Mouse (Mus musculus) embryonic facial prominence, embryonic 15.5 days (tissue): ENCODE results near the gene Ddit4. TPM values are rescaled to one million over a fixed set of nuclear protein-coding genes. Genes with fewer than 3 reads are reported as not detected.

ENCODE experiments used
- ATAC-seq: fragments of 200-750 bp; cut with Nextera tagmentation; 2 replicates; pipeline ENCODE4 v1.8.0; 2017; ENCODE audit warnings: low read depth, moderate TSS enrichment; ENCODE audit not compliant: insufficient number of reproducible peaks, low FRiP score, low TSS enrichment
- H3K27ac ChIP-seq: fragments of 300-500 bp; sonication (generic); replicated peaks from 2 replicates; pipeline ENCODE4 v1.5.1; 2015; ENCODE audit warnings: mild to moderate bottlenecking, inconsistent platforms
- H3K27me3 ChIP-seq: fragments of 300-500 bp; sonication (generic); 2 replicates; pipeline ENCODE4 v1.6.1; 2015; ENCODE audit warnings: inconsistent platforms
- H3K36me3 ChIP-seq: fragments of 300-500 bp; sonication (generic); 2 replicates; pipeline ENCODE4 v1.6.1; 2015; ENCODE audit warnings: mild to moderate bottlenecking, inconsistent platforms
- H3K4me1 ChIP-seq: fragments of 300-500 bp; sonication (generic); 2 replicates; pipeline ENCODE4 v1.6.1; 2015; ENCODE audit warnings: inconsistent platforms
- H3K4me2 ChIP-seq: fragments of 300-500 bp; sonication (generic); replicated peaks from 2 replicates; pipeline ENCODE4 v1.6.1; 2015; ENCODE audit warnings: mild to moderate bottlenecking, inconsistent platforms
- H3K4me3 ChIP-seq: fragments of 300-500 bp; sonication (generic); replicated peaks from 2 replicates; pipeline ENCODE4 v1.5.1; 2015; ENCODE audit warnings: mild to moderate bottlenecking, inconsistent platforms
- H3K9ac ChIP-seq: fragments of 300-500 bp; sonication (generic); 2 replicates; pipeline ENCODE4 v1.6.1; 2015; ENCODE audit warnings: inconsistent platforms
- H3K9me3 ChIP-seq: fragments of 300-500 bp; sonication (generic); replicated peaks from 2 replicates; pipeline ENCODE4 v1.6.1; 2016; ENCODE audit warnings: inconsistent platforms
- WGBS: fragments of 180-500 bp; shearing (Covaris S2); methylation state at CpG from one replicate; pipeline ENCODE4 v1.1.7; 2015; 5-methylcytosine and 5-hydroxymethylcytosine counted together
- polyA plus RNA-seq: library from polyadenylated mRNA; unstranded; fragments of >200 nt; fragmentation: Nextera tagmentation; extraction: Ambion mirVana; gene quantifications from 2 replicates; pipeline ENCODE4 v1.2.1, GENCODE M21; 2015

The Ddit4 gene
- polyA plus RNA-seq, 1 experiment from 2014 or later, result 89.1 TPM

DNA sequence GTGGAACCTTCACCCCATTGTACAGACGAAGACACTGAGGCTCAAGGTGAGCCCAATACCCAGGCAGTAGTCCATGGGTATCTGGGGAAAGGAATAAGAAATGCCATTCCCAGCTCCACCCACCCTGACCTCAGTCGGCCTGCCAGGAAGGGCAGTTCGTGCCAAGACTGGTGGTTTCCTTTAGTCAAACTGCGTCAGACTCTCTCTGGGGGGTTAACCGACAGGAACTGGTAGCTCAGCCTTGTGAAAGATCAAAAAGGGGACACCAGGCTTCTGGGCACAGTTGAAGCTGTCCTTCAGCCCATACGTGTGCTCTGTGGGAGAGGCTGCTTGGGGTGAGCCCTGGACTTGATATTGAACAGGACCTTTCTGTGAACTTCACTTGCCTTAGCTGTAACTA, 19.1 kb downstream of the Ddit4 start:
- 64% methylated on average over 6 of the region's 6 CpGs for WGBS
- H3K27ac ChIP-seq, result no peak overlapping the region
- H3K4me3 ChIP-seq, result no peak overlapping the region
- ATAC-seq, result peak; percentile 26; the same call in 1 of the 2 replicates
- peaks cover 10% of the 10 kb centered on the region for H3K4me1 ChIP-seq
- H3K4me2 ChIP-seq, result no peak overlapping the region
- no peaks in the 10 kb centered on the region for H3K27me3 ChIP-seq
- no peaks in the 10 kb centered on the region for H3K36me3 ChIP-seq
- H3K9me3 ChIP-seq, result no peaks in the 10 kb centered on the region
- no peak overlapping the region for H3K9ac ChIP-seq

- Histone ChIP-seq H3K36me3 (no peaks in the 10 kb centered on the region), H3K27me3 (no peaks in the 10 kb centered on the region), H3K27ac (no peak overlapping the region), H3K9me3 (no peaks in the 10 kb centered on the region), H3K9ac (no peak overlapping the region), H3K4me2 (no peak overlapping the region), H3K4me3 (no peak overlapping the region), H3K4me1 (peaks cover 10% of the 10 kb centered on the region)
- 28% methylated on average over 10 of the region's 10 CpGs for WGBS
- peak; percentile 60; the same call in 1 of the 2 replicates for ATAC-seq
Measured at GRCm38 (mm10) chr10:59930996-59931395, 20.6 kb downstream of the Ddit4 start.

DNA sequence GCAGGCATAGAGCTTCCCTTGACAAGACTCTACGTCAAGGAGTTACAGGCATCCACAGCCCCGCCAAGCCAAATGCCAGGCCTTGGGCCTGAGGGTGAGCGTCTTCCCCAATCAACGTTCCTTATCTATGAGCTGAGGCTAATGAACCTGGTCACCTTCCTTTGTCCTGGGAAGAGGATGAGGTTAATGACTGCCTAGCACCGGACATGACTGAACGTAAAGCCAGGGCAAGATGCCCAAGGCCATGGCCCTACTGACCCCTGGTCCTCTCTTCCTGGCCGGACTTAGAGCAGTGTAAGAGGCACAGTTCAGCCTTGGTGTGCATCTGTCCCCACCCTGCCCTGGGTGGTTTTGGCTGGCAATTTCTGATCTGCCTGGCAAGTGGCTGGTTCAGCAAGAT, 22.4 kb downstream of the Ddit4 start:
- 70% methylated on average over 7 of the region's 7 CpGs for WGBS
- Histone ChIP-seq H3K27ac (no peak overlapping the region), H3K9me3 (no peaks in the 10 kb centered on the region), H3K4me1 (peaks cover 10% of the 10 kb centered on the region), H3K9ac (no peak overlapping the region), H3K27me3 (no peaks in the 10 kb centered on the region), H3K36me3 (no peaks in the 10 kb centered on the region), H3K4me3 (no peak overlapping the region), H3K4me2 (no peak overlapping the region)
- no peak; the same call in 1 of the 2 replicates for ATAC-seq

GRCm38 (mm10) chr10:59924305-59924704, 27.3 kb downstream of the Ddit4 start:
- H3K9ac ChIP-seq, result no peak overlapping the region
- H3K4me3 ChIP-seq, result no peak overlapping the region
- no peak overlapping the region for H3K4me2 ChIP-seq
- ATAC-seq, result no peak
- H3K36me3 ChIP-seq, result no peaks in the 10 kb centered on the region
- WGBS, result 42% methylated on average over 3 of the region's 3 CpGs
- peaks cover 31% of the 10 kb centered on the region for H3K4me1 ChIP-seq
- no peaks in the 10 kb centered on the region for H3K27me3 ChIP-seq
- no peak overlapping the region for H3K27ac ChIP-seq
- H3K9me3 ChIP-seq, result no peaks in the 10 kb centered on the region

DNA sequence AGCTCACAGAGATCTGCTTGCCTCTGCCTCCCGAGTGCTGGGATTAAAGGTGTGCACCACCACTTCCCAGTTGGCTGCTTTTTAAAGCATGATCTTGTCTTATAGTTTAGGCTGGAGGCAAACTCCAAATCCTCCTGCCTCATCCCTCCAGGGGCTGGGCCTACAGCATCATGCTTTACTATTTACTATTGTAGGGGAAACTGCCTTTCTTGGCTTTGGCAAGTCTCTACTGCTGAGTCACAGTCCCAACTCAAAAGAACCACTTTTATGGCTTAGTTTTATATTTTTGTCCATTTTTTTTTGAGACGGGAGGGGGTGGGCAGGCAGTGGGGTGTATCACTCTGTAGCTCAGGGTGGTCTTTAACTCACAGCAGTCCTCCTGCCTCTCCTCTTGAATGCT, 28.1 kb downstream of the Ddit4 start:
- Histone ChIP-seq H3K27ac (no peak overlapping the region), H3K36me3 (no peaks in the 10 kb centered on the region), H3K4me1 (peaks cover 33% of the 10 kb centered on the region), H3K9ac (no peak overlapping the region), H3K9me3 (no peaks in the 10 kb centered on the region), H3K4me2 (no peak overlapping the region), H3K4me3 (no peak overlapping the region), H3K27me3 (no peaks in the 10 kb centered on the region)
- 78% methylated on average over 2 of the region's 2 CpGs for WGBS
- ATAC-seq, result no peak

- WGBS, result 3% methylated on average over 33 of the region's 33 CpGs
- H3K27ac ChIP-seq, result peak overlapping the region; percentile 92
- H3K4me2 ChIP-seq, result peak overlapping the region; percentile 84
- peak overlapping the region; percentile 41 for H3K4me3 ChIP-seq
- H3K9ac ChIP-seq, result peak overlapping the region; percentile 31; the same call in 1 of the 2 replicates
- H3K27me3 ChIP-seq, result no peaks in the 10 kb centered on the region
- H3K9me3 ChIP-seq, result no peaks in the 10 kb centered on the region
- H3K4me1 ChIP-seq, result peaks cover 46% of the 10 kb centered on the region
- H3K36me3 ChIP-seq, result no peaks in the 10 kb centered on the region
- peak; percentile 70 for ATAC-seq
Measured at GRCm38 (mm10) chr10:59920810-59921681, 30.6 kb downstream of the Ddit4 start.

DNA sequence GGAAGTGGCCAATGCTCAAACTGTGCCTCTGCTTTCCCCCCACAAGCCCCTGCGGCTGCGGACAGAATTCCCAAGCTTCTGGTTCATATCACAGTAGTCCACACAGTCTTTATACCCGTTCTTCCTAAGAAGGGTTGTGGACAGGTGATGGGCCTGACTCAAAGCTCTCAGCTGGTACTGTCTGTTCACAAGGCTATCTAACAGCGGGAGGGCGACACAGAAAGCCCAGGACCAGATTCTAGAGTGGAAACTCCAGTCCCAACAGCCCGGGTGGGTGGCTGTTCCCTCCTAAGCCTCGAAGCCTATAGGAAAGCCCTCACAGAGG, 31.2 kb downstream of the Ddit4 start:
- Histone ChIP-seq H3K36me3 (no peaks in the 10 kb centered on the region), H3K9me3 (no peaks in the 10 kb centered on the region), H3K4me2 (peak overlapping the region; percentile 84), H3K4me1 (peaks cover 52% of the 10 kb centered on the region), H3K4me3 (peak overlapping the region; percentile 41), H3K27me3 (no peaks in the 10 kb centered on the region), H3K27ac (peak overlapping the region; percentile 92), H3K9ac (0 out of 2 replicates have a peak overlapping the region, but pooled peaks have one; percentile 31)
- 11% methylated on average over 7 of the region's 7 CpGs for WGBS
- ATAC-seq, result peak; percentile 15; the same call in 1 of the 2 replicates

DNA sequence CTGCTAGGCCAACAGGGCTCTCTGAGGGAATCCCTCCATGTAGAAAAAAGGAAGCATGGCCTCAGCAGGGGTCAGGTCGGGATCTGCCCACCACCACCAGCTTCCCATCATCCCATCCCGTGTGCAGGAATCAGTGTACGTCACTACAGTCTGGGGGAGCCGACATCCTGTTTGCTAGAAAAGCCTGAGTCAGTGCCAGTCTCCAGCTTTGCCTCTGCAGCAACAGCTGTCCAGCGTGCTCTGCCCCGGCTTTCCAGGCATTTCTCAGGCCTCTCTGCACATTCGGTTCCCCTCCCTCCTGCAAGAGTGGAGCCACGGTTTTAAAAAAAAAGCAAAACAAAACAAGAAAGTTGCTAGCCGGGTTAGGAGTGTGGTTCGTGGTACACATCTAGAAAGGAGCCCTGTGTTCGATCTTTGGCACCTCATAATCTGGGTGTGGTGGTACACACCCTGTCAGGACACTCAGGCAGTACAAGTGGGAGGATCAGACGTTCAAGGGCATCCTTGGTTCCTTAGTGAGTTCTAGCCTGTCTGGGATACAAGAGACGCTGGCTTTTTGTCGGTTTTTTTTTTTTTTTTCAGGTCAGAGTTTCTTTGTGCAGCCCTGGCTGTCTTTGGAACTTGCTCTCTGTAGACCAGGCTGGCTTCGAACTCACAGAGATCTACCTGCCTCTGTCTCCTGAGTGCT, 32.0 kb downstream of the Ddit4 start:
- Histone ChIP-seq H3K4me3 (no peak overlapping the region), H3K27me3 (no peaks in the 10 kb centered on the region), H3K4me2 (no peak overlapping the region), H3K9me3 (no peaks in the 10 kb centered on the region), H3K4me1 (peaks cover 54% of the 10 kb centered on the region), H3K9ac (no peak overlapping the region), H3K27ac (peak overlapping the region; percentile 92), H3K36me3 (no peaks in the 10 kb centered on the region)
- WGBS, result 30% methylated on average over 15 of the region's 15 CpGs
- no peak for ATAC-seq

DNA sequence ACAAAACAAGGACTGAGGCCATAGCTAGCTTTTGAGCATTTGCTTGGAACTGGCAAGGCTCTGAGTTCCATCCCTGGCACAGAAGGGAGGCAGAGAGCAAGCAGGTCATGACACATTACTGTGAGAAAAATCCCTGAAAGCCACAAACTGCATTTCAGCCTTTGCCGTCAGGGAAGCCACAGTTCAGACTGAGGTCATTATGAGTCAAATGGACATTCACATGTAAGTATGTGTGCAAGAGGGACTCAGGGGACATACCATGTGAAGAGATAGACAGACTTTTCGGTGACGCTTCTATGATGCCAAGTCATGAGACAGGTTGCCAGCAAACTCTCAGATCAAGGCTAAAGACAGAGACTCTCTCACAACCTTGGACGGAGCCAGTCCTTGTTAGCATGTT, 33.5 kb downstream of the Ddit4 start:
- H3K4me2 ChIP-seq, result no peak overlapping the region
- peaks cover 49% of the 10 kb centered on the region for H3K4me1 ChIP-seq
- H3K9ac ChIP-seq, result no peak overlapping the region
- H3K4me3 ChIP-seq, result no peak overlapping the region
- H3K27me3 ChIP-seq, result no peaks in the 10 kb centered on the region
- WGBS, result 86% methylated on average over 4 of the region's 4 CpGs
- no peaks in the 10 kb centered on the region for H3K36me3 ChIP-seq
- no peaks in the 10 kb centered on the region for H3K9me3 ChIP-seq
- H3K27ac ChIP-seq, result no peak overlapping the region
- no peak for ATAC-seq

GRCm38 (mm10) chr10:59916649-59917048, 35.0 kb downstream of the Ddit4 start:
- peak overlapping the region; percentile 88 for H3K27ac ChIP-seq
- H3K4me1 ChIP-seq, result peaks cover 52% of the 10 kb centered on the region
- peak; percentile 81 for ATAC-seq
- WGBS, result 2% methylated on average over 10 of the region's 10 CpGs
- H3K4me2 ChIP-seq, result peak overlapping the region; percentile 63
- H3K27me3 ChIP-seq, result no peaks in the 10 kb centered on the region
- peak overlapping the region; percentile 34 for H3K4me3 ChIP-seq
- H3K36me3 ChIP-seq, result no peaks in the 10 kb centered on the region
- H3K9ac ChIP-seq, result peak overlapping the region; percentile 12; the same call in 1 of the 2 replicates
- H3K9me3 ChIP-seq, result no peaks in the 10 kb centered on the region

DNA sequence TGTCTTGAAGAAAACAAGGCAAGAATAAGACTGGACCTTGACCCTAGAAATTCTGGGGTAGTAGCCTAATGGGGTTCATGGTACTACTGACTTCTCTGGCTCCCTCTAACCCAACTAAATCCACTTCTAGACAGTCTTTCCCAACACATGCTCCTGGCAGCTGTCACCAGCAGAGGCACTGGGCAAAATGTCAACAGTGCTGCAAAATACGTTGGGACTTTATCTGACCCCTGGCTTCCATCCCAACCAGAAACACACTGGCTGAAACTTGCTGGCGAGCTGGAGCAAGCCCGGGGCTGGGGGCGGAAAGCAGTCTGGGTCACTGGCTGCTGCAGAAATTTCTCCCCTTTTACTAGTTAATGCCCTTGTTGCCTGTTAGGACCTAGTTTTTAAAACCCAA, 35.5 kb downstream of the Ddit4 start:
- no peak for ATAC-seq
- WGBS, result 3% methylated on average over 4 of the region's 4 CpGs
- Histone ChIP-seq H3K27me3 (no peaks in the 10 kb centered on the region), H3K9ac (peak overlapping the region; percentile 12; the same call in 1 of the 2 replicates), H3K36me3 (no peaks in the 10 kb centered on the region), H3K27ac (peak overlapping the region; percentile 88), H3K4me1 (peaks cover 52% of the 10 kb centered on the region), H3K9me3 (no peaks in the 10 kb centered on the region), H3K4me2 (peak overlapping the region; percentile 63), H3K4me3 (peak overlapping the region; percentile 34)
